Mouse (Mus musculus) urinary bladder, postnatal 25 days (tissue): ENCODE results near the gene Gm39653.
"Not testable (repeated sequence)": the region's sequence is repeated elsewhere in the genome, so short reads cannot be mapped to it uniquely, and the experiment has no call there.

ENCODE experiments used
- DNase-seq: peaks from one replicate; pipeline ENCODE4 v3.0.0; 2022; ENCODE audit warnings: low spot score

The Gm39653 gene

DNA sequence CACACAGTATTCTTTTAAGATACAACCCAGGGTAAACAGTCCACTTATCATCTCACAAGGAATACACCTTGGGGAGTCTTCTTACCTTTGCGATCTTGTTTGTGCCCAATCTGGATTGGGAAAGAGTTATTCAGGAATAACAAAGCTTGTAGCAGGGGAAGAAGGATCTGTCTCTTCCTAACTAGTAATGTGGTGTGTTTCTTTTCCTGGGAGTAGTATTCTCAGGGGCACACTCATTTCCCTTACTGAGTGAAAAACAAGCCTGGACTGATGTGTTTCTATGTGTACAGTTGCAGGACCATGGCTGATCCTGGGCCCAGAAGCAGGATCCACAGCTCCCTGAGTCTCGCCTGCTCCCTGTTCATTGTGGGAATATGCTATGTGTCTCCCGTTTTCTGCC lies at the start of gene Gm39653:
Gene Gm39653, plus strand, starts transcription at position 301 of the 400 bp plus-strand sequence.
- no peak for DNase-seq

DNA sequence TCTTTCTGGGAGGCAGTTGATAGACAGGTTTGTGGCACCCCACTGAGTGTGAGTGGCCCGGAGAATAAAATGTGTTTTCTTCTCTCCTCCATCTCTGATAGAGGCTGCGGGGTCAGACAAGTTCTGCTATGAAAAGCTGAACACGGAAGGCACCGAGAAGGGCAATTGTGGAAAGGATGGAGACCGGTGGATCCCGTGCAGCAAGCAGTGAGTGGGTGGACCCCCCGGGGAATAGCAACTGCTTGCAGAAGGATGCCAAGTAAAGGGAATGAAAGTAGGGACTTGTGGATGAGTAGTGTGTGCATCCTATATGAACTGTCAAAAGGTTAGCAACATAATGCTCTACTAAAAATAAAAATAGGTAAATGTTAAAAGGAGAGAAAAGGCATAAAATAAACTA lies 49.3 kb upstream of the Gm39653 start:
- DNase-seq = no peak

DNA sequence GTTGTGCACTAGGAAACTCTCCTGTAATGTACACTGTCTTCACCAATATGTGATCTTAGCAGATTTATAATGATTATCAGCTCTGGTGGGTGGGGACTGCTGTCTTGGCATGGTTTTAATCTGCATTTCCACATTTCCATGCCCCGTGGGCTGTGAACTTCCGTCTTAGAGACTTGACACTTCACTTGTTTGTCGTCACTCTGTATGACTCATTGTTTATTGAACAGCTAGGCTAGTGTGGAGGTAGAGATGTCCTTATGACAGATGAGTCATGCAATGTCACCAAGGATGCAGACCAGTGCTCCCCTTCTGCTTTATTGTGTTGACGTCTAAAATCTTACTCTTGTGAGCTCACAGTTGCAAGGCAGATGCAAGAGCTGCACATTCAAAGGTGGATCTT lies 48.7 kb upstream of the Gm39653 start:
- no peak for DNase-seq

DNA sequence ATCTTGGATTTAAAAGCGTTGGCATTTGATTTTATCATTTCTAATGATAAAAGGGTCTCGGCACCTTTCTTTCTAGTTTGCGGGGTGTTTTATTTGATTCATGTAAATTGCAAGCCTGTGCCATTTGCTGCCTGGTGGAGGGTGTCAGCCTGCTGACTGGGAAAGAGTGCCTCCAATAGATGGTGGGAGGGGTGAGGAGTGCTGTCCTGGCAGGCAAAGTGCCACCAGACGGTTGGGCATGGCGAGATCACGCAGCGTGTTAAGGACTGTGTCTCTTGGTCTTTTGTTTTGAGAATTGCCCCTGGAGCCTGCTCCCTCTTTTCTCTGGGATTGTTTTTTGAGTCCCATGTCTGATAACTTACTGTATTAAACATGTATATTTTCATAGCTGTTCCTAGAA lies 43.5 kb upstream of the Gm39653 start:
- no peak for DNase-seq

DNA sequence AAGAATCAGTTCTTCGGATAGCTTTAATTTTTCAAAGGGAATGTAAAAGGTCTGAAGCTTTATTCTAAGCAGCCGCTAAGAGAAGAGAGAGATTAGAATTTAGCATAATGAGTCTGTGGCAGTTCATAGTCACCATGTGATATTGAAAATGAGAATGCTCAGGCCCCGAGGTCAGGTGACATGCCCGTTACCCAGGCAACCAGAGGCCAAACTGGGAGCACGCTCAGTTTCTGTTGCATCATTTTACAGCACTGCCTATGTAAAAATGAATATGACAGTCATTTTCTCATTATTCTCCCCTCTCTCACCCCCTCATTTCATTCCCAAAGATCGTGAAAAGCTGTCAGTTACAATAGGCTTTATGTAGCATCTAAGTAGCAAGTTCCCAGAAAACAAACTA lies 42.3 kb upstream of the Gm39653 start:
- DNase-seq = no peak

DNA sequence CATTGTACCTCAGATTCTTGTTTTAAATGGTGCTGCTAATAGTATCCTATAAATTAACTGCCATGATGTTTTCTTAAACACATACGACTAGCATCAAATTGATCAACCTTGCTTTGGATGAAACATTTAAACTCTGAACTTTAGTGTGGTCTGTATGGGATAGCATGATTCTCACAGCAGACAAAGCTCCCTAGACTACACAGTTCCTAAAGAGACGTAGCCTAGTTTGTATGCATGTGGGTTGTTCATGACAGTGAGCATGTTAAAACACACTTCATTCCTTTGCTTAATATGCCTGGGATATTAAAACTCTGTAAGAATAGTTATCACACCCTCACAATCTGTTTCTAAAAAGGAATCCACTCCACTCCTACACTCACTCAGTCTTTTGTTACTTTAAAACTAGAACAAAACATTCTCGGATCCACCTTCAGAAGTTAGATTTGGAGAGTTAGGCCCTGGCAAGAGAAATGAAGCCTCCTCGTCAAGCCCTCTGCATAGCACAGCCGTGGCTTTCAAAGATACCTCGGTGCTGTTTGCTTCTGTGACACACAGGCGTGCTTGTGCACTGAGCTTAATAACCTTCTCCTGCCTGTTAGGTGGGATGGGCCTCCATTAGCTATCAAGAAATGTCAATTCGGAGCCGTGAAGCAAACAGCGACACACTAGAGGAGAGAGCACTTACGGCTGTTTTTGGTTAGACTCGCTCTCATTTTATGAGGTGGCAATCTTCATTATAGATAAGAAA lies 41.7 kb upstream of the Gm39653 start:
- no peak for DNase-seq

DNA sequence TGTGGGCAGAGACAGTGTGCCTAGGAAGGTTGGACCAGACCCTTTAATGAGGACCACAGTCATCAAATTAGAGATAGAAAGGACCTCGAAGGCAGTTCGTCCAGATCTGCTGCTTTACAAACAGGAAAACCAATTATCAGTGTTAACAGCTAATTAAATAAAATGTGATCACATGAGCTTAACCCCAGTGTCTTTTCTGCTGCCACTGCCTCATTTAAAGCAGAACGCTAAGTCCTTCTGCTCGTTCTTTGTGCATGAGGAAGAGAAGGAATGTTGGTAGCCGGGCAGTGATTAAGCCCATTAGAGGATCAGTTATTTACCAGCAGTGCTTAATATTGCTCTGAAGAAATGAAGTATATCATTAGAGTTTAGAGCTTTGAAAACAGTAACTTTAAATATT lies 39.0 kb upstream of the Gm39653 start:
- DNase-seq = no peak

DNA sequence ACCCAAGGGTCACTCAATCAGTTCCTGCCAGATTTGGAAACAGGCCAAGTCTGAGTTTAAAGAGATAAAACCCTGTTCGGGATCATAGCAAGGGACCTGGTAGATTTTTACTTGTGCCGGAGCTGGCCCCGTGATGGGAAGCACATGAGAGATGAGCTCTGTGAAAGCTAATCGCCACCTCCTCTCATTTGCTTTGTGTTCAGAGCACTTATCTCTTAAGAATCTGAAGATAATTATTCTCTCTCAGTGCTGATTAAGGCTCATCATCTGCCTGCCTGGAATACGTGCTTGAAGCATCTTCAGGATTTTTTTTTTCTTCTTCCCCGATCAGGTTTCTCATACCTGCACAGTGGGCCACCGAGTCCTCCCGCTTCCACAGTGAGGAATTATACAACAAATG lies 36.6 kb upstream of the Gm39653 start:
- DNase-seq = no peak

DNA sequence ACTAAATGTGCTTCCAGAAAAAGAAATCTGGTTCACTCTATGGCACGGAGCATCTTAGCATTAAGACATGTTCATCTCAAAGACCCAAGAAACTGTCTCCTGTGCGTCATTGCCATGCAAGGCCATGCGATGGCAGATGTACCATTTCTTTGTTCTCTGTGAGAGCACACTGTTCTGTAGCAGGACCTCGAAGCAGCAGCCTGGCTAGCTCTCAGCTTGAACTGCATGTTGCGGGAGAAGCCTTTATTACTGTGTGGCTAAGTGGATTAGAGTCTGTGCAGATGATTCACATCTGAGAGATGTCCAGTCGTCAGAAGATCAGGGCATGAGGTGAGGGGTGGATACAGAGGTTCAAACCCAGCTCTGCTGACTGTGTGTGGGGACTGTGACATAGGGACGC lies 28.9 kb upstream of the Gm39653 start:
- DNase-seq = no peak

DNA sequence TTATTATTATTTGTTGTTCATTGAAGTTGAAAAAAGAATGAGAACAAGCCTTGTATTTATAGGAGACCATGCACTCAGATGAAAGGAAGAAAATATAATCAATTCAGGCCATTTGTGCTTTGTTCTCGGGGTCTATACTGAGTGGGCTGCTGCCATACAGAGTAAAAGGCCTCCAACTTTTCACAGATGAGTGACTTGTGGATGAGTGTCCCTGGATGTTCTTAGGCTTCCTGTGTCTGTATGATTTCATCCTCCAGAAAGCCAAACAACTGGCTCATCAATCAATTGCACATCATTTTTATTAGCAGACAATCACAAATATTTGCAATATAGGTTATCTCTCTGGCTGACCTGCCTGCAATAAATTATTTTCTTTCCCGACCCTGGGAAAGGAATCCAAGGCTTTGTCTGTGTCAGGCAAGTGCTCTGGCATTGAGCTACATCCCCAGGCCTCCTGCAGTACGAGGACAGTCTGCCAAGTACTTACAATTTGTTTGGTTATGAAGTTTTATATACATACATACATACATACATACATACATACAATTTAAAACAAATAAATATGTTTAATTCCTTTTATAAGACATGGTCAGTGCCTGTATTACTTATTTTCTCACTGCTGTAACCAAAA lies 11.8 kb upstream of the Gm39653 start:
- DNase-seq = no peak

DNA sequence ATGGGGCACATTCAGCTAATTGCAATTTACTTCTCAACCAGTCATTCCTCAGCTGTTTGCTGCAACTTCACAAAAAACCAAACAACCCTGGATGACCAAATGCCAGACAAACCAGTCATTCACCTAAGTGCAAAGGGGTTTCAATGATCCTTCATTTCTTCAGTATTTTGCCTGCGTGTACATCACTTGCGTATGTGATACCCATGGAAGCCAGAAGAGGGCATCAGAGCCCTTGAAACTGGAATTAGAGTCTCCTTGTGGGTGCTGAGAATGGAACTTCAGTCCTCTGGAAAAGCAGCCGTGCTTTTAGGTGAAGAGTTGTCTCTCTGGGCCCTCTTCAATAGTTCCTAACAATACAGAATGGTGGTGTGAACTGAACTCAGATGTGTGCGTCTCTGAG lies 6.2 kb upstream of the Gm39653 start:
- DNase-seq = no peak

DNA sequence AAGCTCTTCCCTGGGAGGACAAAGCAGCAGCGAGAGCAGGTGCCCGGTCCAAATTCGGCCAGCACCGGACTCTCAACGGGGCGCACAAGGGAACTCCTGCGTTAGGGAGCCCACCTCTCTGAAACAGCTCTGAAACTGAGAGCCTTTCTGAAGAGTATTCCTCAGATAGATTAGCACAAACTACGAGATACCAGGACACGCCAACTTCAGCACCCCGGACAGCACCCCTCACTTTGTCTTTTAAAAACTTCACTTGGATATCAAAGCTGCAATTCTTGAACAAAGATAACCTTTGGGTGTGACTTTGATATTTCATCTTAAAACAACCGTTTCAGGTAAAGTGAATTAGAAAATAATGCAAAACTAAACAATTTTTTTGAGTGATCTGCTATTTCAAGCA lies 1.2 kb upstream of the Gm39653 start:
- DNase-seq = peak; percentile 31

DNA sequence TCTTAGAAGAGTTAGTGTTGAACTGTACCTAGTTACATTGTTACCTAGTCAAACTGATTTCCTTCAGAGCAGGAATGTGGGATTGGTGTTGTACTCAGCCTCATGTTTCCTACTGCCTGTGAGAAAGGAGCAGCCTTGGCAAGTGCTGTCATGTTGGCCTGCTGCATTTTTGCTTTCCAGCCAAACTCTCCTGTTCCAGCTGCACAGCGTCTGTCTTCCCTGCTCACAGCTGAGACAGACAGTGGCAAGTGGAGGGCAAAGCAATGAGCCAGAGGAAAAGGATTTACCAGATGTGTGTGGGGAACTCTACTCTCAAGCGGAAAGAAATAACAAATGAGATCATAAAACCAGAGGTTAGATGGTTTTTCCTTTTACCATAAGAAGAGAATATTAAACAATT lies 12.4 kb downstream of the Gm39653 start:
- DNase-seq = no peak

DNA sequence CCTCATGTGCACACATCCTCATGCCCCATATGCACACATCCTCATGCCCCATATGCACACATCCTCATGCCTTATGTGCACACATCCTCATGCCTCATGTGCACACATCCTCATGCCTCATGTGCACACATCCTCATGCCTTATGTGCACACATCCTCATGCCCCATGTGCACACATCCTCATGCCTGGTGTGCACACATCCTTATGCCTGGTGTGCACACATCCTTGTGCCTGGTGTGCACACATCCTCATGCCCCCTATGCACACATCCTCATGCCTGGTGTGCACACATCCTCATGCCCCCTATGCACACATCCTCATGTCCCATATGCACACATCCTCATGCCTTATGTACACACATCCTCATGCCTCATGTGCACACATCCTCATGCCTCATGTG lies 14.6 kb downstream of the Gm39653 start:
- DNase-seq = not testable (repeated sequence)

DNA sequence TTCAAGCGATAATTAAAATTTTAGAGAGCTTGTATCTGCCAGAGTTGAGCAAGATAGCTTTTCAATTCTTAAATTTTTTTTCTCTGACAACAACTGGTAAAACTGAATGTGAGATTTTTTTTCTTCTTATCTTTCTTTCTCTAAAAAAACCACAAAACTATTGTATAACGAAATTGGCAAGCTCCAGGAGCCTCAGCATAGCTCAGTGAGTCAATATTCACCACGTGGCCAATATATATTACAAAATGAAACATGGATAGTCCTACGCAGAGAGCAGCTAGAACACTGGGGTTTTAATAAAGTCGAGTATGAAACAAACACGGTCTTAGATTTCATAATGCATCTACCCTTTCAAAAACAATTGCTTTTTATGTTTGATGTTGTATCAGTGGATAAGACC lies 24.2 kb downstream of the Gm39653 start:
- DNase-seq = no peak

DNA sequence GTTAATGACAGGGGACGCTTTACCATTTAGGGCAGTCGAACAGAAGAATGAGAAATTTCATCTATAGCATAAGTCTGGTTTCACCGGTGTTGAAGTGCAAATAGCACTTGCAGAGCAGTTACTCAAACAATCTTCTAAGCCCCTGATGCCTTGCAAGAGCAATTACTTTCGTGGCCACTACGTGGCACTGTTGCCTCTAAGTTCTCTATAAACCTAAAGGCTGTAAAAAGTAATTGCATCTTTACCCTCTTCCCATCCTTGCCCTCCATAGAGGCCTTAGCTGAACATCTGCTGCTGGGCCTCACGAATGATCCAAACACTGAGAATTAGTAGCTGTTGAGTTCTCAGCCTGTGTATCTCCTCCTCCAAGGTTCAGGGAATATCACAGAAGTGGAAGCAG lies 42.2 kb downstream of the Gm39653 start:
- DNase-seq = peak; percentile 45

DNA sequence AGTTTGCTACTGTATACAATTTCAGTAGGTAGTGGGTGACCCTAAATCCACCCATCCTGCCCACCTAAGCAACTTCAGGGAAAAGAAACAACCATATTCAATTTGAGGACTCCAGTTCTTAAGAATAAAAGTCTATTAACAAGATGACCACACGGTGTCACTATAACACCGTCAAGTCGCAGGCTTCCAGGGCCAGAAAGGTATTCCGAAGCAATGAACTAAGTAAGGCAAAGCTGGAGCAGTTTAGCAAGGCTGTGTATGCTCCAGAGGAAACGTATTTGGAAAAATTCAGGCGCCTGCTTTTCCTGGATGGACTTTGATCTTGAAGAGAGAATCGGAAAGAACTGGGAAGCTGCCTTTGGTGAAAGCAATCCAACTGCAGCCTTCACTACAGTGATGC lies 43.8 kb downstream of the Gm39653 start:
- DNase-seq = no peak

DNA sequence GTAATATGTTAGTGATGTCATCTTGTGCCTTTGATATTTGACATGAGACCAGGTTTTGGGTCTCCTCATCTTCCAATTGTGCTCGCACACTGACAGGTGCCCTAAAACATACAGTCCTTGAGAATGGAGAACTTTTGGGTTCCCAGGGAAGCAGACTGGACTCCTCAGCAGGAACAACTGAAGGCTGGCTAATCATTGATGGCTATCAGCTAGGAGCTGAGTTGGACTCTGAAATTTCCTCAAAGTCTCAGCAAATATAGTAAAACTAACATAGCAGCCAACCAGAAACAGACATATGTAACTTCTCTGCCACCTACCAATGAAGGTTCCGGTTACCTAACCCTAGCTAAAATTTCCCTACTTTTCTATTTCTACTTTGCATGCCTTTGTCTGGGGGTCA lies 50.3 kb downstream of the Gm39653 start:
- DNase-seq = no peak

DNA sequence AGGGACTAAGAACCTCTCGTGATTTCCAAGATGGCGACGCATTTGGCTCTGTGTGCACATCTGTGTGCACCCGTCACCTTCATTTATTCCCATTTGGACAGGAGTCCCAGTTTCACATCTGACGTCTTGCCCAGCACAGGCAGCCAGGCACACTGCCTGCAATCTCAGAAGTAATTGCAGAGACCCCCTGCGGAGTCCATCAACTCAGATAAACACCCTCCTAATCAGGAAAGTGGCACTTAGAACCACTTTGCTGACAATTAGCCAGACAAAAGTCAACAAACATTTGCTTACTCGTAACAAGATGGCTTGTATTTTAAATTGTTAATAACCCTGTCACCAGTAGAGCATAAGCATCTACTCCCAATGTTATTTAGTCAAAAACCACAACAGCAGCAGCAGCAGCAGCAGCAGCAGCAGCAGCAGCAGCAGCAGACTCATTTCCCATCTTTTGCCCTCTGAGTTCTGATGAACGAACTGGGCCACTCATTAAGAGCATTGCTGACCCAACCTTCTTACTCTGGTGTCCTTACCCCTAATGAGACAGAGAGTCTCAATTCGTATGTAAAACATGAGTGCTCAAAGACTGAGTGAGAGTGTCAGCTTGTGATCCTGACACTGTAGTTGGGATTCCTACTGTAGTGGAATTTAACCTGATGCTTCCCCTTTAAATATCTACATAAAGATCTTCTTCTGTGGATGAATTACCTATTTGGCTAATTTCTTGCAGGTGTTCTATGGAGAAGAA lies 51.6 kb downstream of the Gm39653 start:
- DNase-seq = no peak

DNA sequence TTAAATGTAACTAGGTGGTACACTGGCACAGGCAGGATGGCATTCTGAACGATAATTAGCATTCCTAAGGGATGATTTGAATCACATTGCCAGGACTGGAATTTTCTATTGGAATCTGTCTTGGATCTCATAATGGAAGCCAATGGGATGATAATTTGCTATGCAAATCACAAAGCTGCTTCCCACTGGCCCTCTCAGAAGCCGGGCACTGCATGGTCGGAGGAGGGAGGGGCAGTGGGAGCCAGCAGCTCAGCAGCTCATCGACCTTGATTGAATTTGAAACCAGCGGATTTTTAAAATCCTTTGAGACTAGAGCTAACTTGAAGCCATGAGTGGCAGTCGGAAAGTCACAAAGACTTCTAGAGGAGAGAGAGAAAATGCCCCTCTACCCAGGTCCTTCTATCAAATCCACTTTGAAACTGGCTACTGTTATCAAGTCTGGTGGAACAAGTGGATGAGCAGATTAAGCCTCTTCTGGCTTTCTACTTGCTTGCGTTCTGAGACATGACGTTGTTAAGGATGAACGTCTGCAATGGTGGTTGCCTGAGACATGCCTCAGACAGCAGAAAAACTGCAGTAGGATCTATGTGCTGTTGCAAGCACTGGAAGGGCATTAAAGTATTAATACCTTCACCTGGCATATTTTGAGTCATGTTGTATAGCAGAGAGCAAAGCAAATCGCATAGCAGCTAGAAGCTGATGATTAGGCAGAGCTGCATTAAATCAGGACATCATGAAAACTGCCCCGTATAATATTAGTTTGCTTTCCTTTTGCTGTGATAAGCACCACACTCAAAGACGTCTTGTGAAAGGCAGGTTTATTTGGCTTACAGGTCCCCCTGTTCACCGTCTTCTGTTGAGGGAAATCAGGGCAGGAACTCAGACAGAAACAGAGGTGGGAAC lies 52.4 kb downstream of the Gm39653 start:
- no peak for DNase-seq

DNA sequence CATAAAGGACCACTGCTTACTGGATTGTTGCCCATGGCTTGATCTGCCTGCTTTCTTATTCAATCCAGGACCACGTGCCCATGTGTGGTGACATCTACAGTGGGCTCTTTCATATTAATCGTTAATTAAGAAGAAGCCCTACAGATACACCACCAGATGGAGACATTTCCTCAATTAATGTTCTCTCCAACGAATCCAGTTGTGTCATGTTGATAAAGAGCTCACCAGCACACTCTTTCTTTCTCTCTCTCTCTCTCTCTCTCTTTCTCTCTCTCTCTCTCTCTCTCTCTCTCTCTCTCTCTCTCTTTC lies 53.0 kb downstream of the Gm39653 start:
- DNase-seq = no peak
